Mouse (Mus musculus): ENCODE results near the gene Aste1. TPM values are rescaled to one million over a fixed set of nuclear protein-coding genes. Genes with fewer than 3 reads are reported as not detected.

Gene Aste1
- polyA plus RNA-seq, 1 experiment from 2014 or later, result 13.4 TPM

GRCm38 (mm10) chr9:105461496-105461895 is 66.3 kb downstream of the Aste1 start:
- Histone ChIP-seq H3K27me3 (ENCODE audit: control insufficient read depth, insufficient read depth, low read length) (no peaks in the 10 kb centered on the region), H3K9me3 (ENCODE audit: control insufficient read depth, low read length) (no peaks in the 10 kb centered on the region), H3K36me3 (ENCODE audit: control insufficient read depth, insufficient read depth, low read length) (peaks cover 29% of the 10 kb centered on the region; the same call in 1 of the 2 replicates), H3K27ac (ENCODE audit: low read depth, low read length) (no peak overlapping the region), H3K4me3 (ENCODE audit: low read depth, low read length) (no peak overlapping the region), H3K4me1 (ENCODE audit: control insufficient read depth, insufficient read depth, low read length) (no peaks in the 10 kb centered on the region), H3K9ac (replicated peaks; ENCODE audit: low read depth, low read length) (no peak overlapping the region), H3K4me2 (ENCODE audit: low read depth, low read length) (no peak overlapping the region)
- ATAC-seq (ENCODE audit: low read depth), result no peak
- 97% methylated on average over 7 of the region's 7 CpGs for WGBS

Other genes starting within 250 kb of the Aste1 start
- 3.1 and 4.0 TPM in 2 replicates for gene Nek11, start 132 bp downstream of the Aste1 start, polyA plus RNA-seq (2014; fragmentation: Nextera tagmentation; extraction: Ambion mirVana)
- gene Atp2c1, start 131.9 kb downstream of the Aste1 start, polyA plus RNA-seq (2014; fragmentation: Nextera tagmentation; extraction: Ambion mirVana), result 95.7 and 121 TPM in 2 replicates
- 17.9 and 23.5 TPM in 2 replicates for gene Pik3r4, start 247.6 kb downstream of the Aste1 start, polyA plus RNA-seq (2014; fragmentation: Nextera tagmentation; extraction: Ambion mirVana)

Measured in neural tube, embryonic 14.5 days (tissue).